Mouse (Mus musculus): Measurements from ENCODE around the gene Eif3d.

GRCm38 (mm10) chr15:77954362-77954761, 16.3 kb downstream of the Eif3d start:
- TF ChIP-seq NRF1 (IDR thresholded peaks at IDR 0.05; ENCODE audit: low read depth, low read length) (no peak), USF2 (conservative IDR thresholded peaks at IDR 0.05; ENCODE audit: low read depth, low read length) (no peak), POLR2A (IDR thresholded peaks at IDR 0.05; ENCODE audit: low read depth, low read length) (no peak), ZMIZ1 (IDR thresholded peaks at IDR 0.05; ENCODE audit: low read depth, low read length) (no peak), TCF12 (IDR thresholded peaks at IDR 0.05; ENCODE audit: low read depth, low read length) (no peak), CTCF (conservative IDR thresholded peaks at IDR 0.05 in 1 of 2, IDR thresholded peaks at IDR 0.05 in 1 of 2; ENCODE audit: low read depth in 2 of 2, low read length in 2 of 2) (no peak), MAX (IDR thresholded peaks at IDR 0.05; ENCODE audit: low read length) (no peak), USF1 (IDR thresholded peaks at IDR 0.05; ENCODE audit: low read depth, low read length) (no peak), MAZ (IDR thresholded peaks at IDR 0.05; ENCODE audit: low read depth, low read length) (no peak), MXI1 (IDR thresholded peaks at IDR 0.05; ENCODE audit: low read depth, low read length) (no peak)

Measured in CH12.LX (cell line).